Mouse (Mus musculus): ENCODE measurements around the gene Gm45618. TPM values are rescaled to one million over a fixed set of nuclear protein-coding genes. Genes with fewer than 3 reads are reported as not detected.

Gene Gm45618
- polyA plus RNA-seq, 1 experiment = not detected

DNA sequence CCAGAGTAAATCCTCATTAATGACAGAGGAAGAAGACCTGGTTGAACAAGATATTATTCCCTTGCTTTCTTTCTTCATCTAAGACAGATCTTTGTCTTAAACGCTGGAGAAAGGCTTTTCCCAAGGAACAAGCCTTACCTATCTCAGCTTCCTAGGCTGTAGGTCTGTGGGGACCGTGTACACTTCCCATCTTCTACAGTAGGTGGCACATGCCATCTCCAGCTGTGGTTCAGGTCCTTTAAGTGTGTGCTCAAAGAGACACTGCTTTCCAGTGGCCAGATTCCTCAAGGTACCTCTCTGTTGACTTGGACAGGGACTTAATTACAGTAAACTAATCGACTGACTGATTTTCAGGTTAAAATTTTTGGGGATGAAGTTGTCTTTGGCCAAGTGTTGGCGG lies 8.3 kb upstream of the Gm45618 start:
- H3K27me3 ChIP-seq (ENCODE audit: control insufficient read depth, insufficient read depth, low read length) = no peaks in the 10 kb centered on the region
- H3K36me3 ChIP-seq (ENCODE audit: control insufficient read depth, insufficient read depth, low read length) = no peaks in the 10 kb centered on the region
- no peak for TF ChIP-seq POLR2A (IDR thresholded peaks at IDR 0.05; ENCODE audit: control insufficient read depth, low read depth, low read length)
- no peak for TF ChIP-seq CTCF (IDR thresholded peaks at IDR 0.05; ENCODE audit: control insufficient read depth, insufficient read depth, insufficient replicate concordance, low read depth, low read length)
- no peak overlapping the region for H3K4me3 ChIP-seq (ENCODE audit: control insufficient read depth, low read depth, low read length)
- no peak overlapping the region for H3K27ac ChIP-seq (ENCODE audit: control insufficient read depth, insufficient read depth, low read depth, low read length)
- H3K4me1 ChIP-seq (ENCODE audit: control insufficient read depth, insufficient read depth, low read length) = no peaks in the 10 kb centered on the region

DNA sequence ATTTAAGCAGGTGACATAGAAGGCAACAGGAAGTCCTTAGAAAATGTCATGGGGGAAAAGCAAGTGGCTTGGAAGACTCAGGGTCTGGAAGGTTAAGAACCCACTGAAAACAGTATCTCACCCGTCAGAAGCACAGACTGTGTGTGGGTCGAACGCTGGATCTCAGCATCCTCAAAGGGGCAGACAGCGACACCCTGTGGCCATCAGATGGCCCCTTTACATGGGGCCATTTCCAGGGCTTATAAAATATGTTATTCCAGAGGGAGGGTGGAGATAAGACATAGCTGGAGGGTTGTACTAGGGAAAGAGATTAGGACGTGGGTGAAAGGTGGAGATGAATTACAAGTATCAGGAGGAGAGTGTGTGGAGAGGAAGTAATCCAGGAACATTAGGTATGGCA lies 897 bp downstream of the Gm45618 start:
- Histone ChIP-seq H3K4me3 (ENCODE audit: control insufficient read depth, low read depth, low read length) (no peak overlapping the region), H3K27ac (ENCODE audit: control insufficient read depth, insufficient read depth, low read depth, low read length) (no peak overlapping the region), H3K27me3 (ENCODE audit: control insufficient read depth, insufficient read depth, low read length) (no peaks in the 10 kb centered on the region), H3K4me1 (ENCODE audit: control insufficient read depth, insufficient read depth, low read length) (no peaks in the 10 kb centered on the region), H3K36me3 (ENCODE audit: control insufficient read depth, insufficient read depth, low read length) (no peaks in the 10 kb centered on the region)
- TF ChIP-seq POLR2A (IDR thresholded peaks at IDR 0.05; ENCODE audit: control insufficient read depth, low read depth, low read length) (no peak), CTCF (IDR thresholded peaks at IDR 0.05; ENCODE audit: control insufficient read depth, insufficient read depth, insufficient replicate concordance, low read depth, low read length) (no peak)

- no peak overlapping the region for H3K4me3 ChIP-seq (ENCODE audit: control insufficient read depth, low read depth, low read length)
- H3K36me3 ChIP-seq (ENCODE audit: control insufficient read depth, insufficient read depth, low read length) = no peaks in the 10 kb centered on the region
- no peak overlapping the region for H3K27ac ChIP-seq (ENCODE audit: control insufficient read depth, insufficient read depth, low read depth, low read length)
- H3K4me1 ChIP-seq (ENCODE audit: control insufficient read depth, insufficient read depth, low read length) = no peaks in the 10 kb centered on the region
- H3K27me3 ChIP-seq (ENCODE audit: control insufficient read depth, insufficient read depth, low read length) = no peaks in the 10 kb centered on the region
- TF ChIP-seq POLR2A (IDR thresholded peaks at IDR 0.05; ENCODE audit: control insufficient read depth, low read depth, low read length) = no peak
- no peak for TF ChIP-seq CTCF (IDR thresholded peaks at IDR 0.05; ENCODE audit: control insufficient read depth, insufficient read depth, insufficient replicate concordance, low read depth, low read length)
Observed at GRCm38 (mm10) chr7:142104747-142105146, 15.8 kb downstream of the Gm45618 start.

DNA sequence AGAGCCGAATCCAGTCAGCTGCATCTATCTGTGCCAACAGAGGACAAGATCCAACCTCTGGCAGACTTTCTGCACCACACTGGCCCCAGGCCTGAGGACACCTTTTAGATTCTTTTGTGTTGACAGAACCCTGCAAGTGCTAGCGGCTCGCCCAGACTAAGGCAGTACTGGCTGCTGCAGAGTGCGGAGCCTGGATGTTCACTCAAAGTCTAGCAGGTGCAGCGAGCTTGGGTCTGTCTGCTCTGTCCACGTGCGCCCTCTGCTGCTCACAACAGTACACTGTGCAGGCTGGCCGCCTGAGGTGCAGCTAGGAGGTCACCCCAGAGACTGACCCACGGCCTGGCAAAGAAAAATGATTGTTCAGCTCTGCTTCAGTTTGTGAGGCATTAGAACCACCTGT lies 22.8 kb downstream of the Gm45618 start:
- no peaks in the 10 kb centered on the region for H3K27me3 ChIP-seq (ENCODE audit: control insufficient read depth, insufficient read depth, low read length)
- no peaks in the 10 kb centered on the region for H3K36me3 ChIP-seq (ENCODE audit: control insufficient read depth, insufficient read depth, low read length)
- H3K4me3 ChIP-seq (ENCODE audit: control insufficient read depth, low read depth, low read length) = no peak overlapping the region
- H3K4me1 ChIP-seq (ENCODE audit: control insufficient read depth, insufficient read depth, low read length) = peaks cover 13% of the 10 kb centered on the region
- TF ChIP-seq POLR2A (IDR thresholded peaks at IDR 0.05; ENCODE audit: control insufficient read depth, low read depth, low read length) (no peak), CTCF (IDR thresholded peaks at IDR 0.05; ENCODE audit: control insufficient read depth, insufficient read depth, insufficient replicate concordance, low read depth, low read length) (peak; percentile 82; the same call in 1 of the 2 replicates)
- no peak overlapping the region for H3K27ac ChIP-seq (ENCODE audit: control insufficient read depth, insufficient read depth, low read depth, low read length)

GRCm38 (mm10) chr7:142096701-142097100 lies 23.8 kb downstream of the Gm45618 start:
- H3K36me3 ChIP-seq (ENCODE audit: control insufficient read depth, insufficient read depth, low read length) = no peaks in the 10 kb centered on the region
- H3K27me3 ChIP-seq (ENCODE audit: control insufficient read depth, insufficient read depth, low read length) = no peaks in the 10 kb centered on the region
- TF ChIP-seq POLR2A (IDR thresholded peaks at IDR 0.05; ENCODE audit: control insufficient read depth, low read depth, low read length) = no peak
- TF ChIP-seq CTCF (IDR thresholded peaks at IDR 0.05; ENCODE audit: control insufficient read depth, insufficient read depth, insufficient replicate concordance, low read depth, low read length) = no peak
- H3K27ac ChIP-seq (ENCODE audit: control insufficient read depth, insufficient read depth, low read depth, low read length) = no peak overlapping the region
- no peak overlapping the region for H3K4me3 ChIP-seq (ENCODE audit: control insufficient read depth, low read depth, low read length)
- H3K4me1 ChIP-seq (ENCODE audit: control insufficient read depth, insufficient read depth, low read length) = peaks cover 18% of the 10 kb centered on the region

DNA sequence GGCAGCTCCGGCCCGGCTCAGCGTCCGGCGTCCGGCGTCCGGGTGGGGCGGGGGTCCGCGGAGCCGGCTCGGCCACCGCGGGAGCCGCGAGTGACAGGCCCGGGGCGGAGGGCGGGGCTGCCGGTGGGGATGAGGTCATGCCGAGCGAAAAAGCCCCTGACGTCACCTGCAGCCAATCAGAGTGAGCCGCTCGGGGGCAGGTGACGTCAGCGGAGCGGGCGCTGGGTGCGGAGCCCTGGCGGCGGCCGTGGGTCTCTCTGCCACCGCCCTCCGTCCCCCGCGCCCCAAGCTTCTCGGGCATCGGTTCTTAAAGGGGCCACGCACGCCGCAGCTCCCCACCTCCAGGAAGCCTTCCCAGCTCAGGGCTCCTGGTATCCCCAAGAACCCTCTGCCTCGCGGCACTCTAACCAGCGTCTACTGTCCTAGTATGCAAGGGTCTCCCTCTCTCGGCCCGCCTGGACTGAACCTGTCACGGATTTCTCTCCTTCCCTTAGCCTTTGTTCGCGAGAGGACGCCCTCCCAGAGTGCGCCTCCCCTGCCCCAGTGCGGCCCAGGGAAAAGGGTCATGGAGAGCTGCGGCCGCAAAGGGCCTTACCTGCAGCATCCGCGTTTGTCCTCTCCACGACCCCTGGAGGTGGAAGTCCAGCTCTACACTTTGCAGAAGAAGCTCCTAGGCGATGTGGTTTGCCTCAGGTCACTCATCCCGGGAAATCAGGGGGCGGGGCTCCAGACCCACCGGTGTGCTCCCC lies 25.2 kb downstream of the Gm45618 start, which contains the start of gene Dusp8:
Gene Dusp8 (minus strand): TSS at position 661 of the 749 bp plus-strand sequence.
- Histone ChIP-seq H3K27me3 (ENCODE audit: control insufficient read depth, insufficient read depth, low read length) (no peaks in the 10 kb centered on the region), H3K36me3 (ENCODE audit: control insufficient read depth, insufficient read depth, low read length) (no peaks in the 10 kb centered on the region), H3K4me3 (ENCODE audit: control insufficient read depth, low read depth, low read length) (peak within 1 kb of the TSS; percentile 72), H3K4me1 (ENCODE audit: control insufficient read depth, insufficient read depth, low read length) (peaks cover 20% of the 10 kb centered on the region), H3K27ac (ENCODE audit: control insufficient read depth, insufficient read depth, low read depth, low read length) (no peak within 1 kb of the TSS)
- TF ChIP-seq POLR2A (IDR thresholded peaks at IDR 0.05; ENCODE audit: control insufficient read depth, low read depth, low read length) (0 out of 2 replicates have a peak, but pooled peaks have one; percentile 22), CTCF (IDR thresholded peaks at IDR 0.05; ENCODE audit: control insufficient read depth, insufficient read depth, insufficient replicate concordance, low read depth, low read length) (no peak)

- peaks cover 20% of the 10 kb centered on the region for H3K4me1 ChIP-seq (ENCODE audit: control insufficient read depth, insufficient read depth, low read length)
- TF ChIP-seq POLR2A (IDR thresholded peaks at IDR 0.05; ENCODE audit: control insufficient read depth, low read depth, low read length) (no peak), CTCF (IDR thresholded peaks at IDR 0.05; ENCODE audit: control insufficient read depth, insufficient read depth, insufficient replicate concordance, low read depth, low read length) (no peak)
- peak overlapping the region; percentile 72 for H3K4me3 ChIP-seq (ENCODE audit: control insufficient read depth, low read depth, low read length)
- H3K36me3 ChIP-seq (ENCODE audit: control insufficient read depth, insufficient read depth, low read length) = no peaks in the 10 kb centered on the region
- no peak overlapping the region for H3K27ac ChIP-seq (ENCODE audit: control insufficient read depth, insufficient read depth, low read depth, low read length)
- H3K27me3 ChIP-seq (ENCODE audit: control insufficient read depth, insufficient read depth, low read length) = no peaks in the 10 kb centered on the region
Observed at GRCm38 (mm10) chr7:142094301-142095143, 26.0 kb downstream of the Gm45618 start.

Data from testis, adult 2 months (tissue).